Mouse (Mus musculus): ENCODE results near the gene Dgkq. TPM values are rescaled to one million over a fixed set of nuclear protein-coding genes. Genes with fewer than 3 reads are reported as not detected.

Dgkq gene
- polyA plus RNA-seq, 1 experiment from 2014 or later = 23.5 TPM

DNA sequence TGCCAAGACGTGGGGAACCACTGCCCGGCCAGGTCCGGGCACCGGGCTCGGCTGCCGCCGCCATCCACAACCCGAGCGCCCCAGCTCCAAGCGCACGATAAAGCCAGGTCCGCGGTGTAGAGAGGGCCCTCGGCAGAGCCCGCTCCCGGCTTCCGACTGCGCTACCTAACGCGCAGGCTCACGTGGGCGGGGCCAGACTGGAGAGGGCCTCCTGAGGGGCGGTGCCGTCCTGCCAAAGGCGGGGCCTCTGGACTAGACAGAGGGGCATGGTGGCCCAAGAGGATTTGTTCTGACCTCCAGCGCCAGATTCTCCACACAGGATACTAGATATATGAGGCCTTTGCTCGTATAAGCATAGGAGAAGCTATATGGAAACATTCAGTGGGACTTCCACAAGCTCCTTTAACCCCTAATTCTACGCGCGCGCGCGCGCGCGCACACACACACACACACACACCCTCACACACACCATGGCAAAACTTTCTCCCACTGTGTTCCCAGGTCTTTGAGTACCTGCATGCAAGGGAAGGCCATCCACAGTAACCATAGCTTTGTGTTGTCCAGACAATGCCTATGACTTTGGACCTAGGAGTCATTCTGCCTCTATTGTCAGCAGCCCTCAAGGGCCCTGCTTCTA lies 8.7 kb downstream of the Dgkq start:
- Histone ChIP-seq H3K9me3 (no peaks in the 10 kb centered on the region), H3K4me1 (peaks cover 19% of the 10 kb centered on the region), H3K27me3 (replicated peaks) (no peaks in the 10 kb centered on the region), H3K4me3 (peak overlapping the region; percentile 84), H3K36me3 (peaks cover 19% of the 10 kb centered on the region), H3K4me2 (replicated peaks) (peak overlapping the region; percentile 81), H3K27ac (no peak overlapping the region), H3K9ac (peak overlapping the region; percentile 82)
- ATAC-seq (ENCODE audit: low FRiP score, low read depth) = peak; percentile 98
- 12% methylated on average over 36 of the region's 36 CpGs for WGBS

DNA sequence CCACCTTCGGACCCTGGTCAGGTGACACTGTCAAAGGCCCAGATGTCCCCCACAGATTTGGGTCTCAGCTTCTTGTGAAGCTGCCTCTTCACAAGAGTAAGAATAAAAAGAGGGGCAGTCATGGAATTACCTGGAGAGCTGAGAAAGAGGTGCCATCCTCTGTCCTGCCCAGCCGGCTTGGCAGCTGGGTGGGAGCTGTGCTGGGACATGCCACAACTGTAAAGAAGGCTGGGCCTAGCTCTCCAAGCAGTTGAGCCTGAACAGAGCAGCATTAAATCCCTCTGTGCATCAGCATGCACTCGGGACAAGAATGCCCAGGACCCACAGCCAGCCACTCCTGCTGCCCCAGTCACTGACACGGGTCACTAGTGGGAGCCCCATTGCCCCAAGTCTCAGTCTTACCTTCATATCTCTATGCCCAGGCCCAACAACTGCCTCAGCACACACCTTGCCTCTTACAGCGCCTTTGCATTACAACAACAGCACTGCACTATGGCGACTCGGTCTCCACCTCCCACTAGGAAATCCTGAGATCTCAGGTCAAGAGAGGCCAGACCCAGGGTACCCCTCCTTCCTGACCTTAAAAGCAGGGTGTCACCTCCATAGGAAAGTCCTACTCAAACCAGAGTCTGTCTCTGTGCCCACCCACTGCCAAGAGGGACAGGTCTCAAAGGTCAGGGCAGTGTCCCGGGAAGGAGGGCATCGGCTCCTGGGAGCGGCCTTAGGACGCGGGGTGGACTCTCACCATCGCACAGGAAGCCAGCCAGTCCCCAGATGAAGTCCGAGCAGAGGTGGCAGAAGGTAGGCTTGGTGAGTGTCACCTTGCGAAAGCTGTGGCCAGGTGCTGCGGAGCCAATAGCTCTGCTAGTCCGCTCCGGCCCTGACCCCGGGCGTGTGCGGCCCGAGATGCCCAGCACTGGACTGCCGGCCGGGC lies 9.5 kb downstream of the Dgkq start, which contains the start of gene Idua:
Idua (plus strand) TSS at position 634 of the 934 bp plus-strand sequence.
- Histone ChIP-seq H3K9me3 (no peaks in the 10 kb centered on the region), H3K4me2 (replicated peaks) (peak within 1 kb of the TSS; percentile 81), H3K36me3 (peaks cover 27% of the 10 kb centered on the region), H3K4me1 (peaks cover 19% of the 10 kb centered on the region), H3K27me3 (replicated peaks) (no peaks in the 10 kb centered on the region), H3K4me3 (peak within 1 kb of the TSS; percentile 84), H3K9ac (peak within 1 kb of the TSS; percentile 82), H3K27ac (no peak within 1 kb of the TSS)
- WGBS = 12% methylated on average over 24 of the region's 24 CpGs
- peak; percentile 56 for ATAC-seq (ENCODE audit: low FRiP score, low read depth)

DNA sequence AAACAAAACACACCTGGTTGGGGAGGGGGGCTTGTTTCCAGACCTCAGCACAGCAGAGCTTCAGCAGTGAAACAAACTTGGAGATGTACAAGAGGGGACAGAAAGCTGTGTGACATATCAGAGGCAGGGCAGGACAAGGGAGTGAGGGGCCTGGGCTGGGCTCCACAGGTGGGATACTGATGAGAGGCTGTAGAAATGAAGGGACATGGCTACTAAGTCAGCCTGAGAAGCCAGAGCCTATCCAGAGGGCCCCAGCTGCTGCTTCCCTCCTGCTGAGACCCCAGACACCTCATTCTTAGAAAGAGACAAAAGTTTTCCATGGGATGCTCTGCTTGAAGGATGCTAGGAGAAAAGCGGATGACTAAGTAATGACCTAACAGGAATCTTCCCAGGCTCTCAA lies 10.9 kb downstream of the Dgkq start:
- ATAC-seq (ENCODE audit: low FRiP score, low read depth) = no peak
- no peak overlapping the region for H3K4me2 ChIP-seq (replicated peaks)
- H3K4me3 ChIP-seq = no peak overlapping the region
- 79% methylated on average over 1 of the region's 1 CpGs for WGBS
- no peaks in the 10 kb centered on the region for H3K9me3 ChIP-seq
- H3K9ac ChIP-seq = no peak overlapping the region
- H3K27ac ChIP-seq = no peak overlapping the region
- no peaks in the 10 kb centered on the region for H3K27me3 ChIP-seq (replicated peaks)
- peaks cover 19% of the 10 kb centered on the region for H3K4me1 ChIP-seq
- peaks cover 39% of the 10 kb centered on the region for H3K36me3 ChIP-seq

DNA sequence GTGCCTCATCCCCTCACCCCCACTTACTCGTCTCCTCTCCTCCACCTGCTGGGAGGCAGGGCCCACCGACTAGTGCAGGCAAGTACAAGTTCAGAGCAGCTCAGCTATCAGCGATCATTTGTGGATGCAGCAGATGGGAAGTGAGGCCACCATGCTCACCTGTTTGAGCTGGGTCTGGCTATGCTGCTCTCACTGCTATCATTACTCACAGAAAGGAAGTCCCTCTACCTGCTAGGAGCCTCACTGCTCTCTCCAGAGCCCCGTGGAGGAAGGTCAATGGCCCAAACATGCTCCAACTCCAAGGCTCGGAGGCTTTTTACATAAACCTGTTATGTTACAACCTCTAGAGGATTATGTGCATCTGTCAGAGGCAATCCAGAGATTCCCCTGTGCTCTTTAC lies 12.1 kb downstream of the Dgkq start:
- H3K9me3 ChIP-seq = no peaks in the 10 kb centered on the region
- ATAC-seq (ENCODE audit: low FRiP score, low read depth) = no peak
- H3K4me2 ChIP-seq (replicated peaks) = no peak overlapping the region
- H3K27me3 ChIP-seq (replicated peaks) = no peaks in the 10 kb centered on the region
- no peak overlapping the region for H3K27ac ChIP-seq
- no peak overlapping the region for H3K4me3 ChIP-seq
- peaks cover 19% of the 10 kb centered on the region for H3K4me1 ChIP-seq
- 82% methylated on average over 5 of the region's 5 CpGs for WGBS
- peaks cover 51% of the 10 kb centered on the region for H3K36me3 ChIP-seq
- no peak overlapping the region for H3K9ac ChIP-seq

DNA sequence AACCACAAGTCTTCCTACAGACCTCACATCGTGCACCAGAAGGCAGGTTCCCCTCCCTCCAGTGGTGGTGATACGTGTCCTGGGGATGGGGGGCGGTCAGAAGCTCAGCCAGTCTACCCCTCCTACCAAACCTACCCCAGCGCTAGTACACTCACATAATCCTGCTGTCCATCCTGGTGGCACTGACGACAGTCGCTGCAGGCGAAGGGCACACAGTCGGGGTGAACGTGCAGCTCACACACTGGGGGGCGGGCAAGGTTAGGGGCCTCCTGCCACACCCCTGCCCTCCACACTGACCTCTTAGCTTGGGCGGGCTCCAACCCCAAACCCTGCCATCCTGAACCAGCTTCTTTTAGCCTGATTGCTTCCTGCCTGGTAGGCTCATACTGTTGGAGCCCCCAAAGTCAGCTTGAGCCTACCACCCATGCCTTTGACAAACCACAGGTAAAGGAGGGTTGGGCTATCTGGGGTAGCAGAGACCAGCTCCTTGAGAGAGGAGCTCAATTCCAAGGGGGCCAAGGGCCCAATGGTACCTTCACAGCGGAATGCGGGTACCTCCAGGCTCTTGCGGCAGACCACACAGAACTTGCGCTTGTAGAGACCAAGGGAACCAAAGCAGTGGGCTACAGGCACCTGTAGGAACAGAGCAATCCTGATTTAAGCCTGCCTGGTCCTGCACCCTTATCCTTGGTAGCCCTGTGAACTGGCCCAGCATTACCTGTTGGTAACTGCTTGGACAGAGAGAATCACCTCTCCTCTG lies 13.4 kb downstream of the Dgkq start:
- ATAC-seq (ENCODE audit: low FRiP score, low read depth) = no peak
- no peak overlapping the region for H3K4me3 ChIP-seq
- no peak overlapping the region for H3K27ac ChIP-seq
- no peaks in the 10 kb centered on the region for H3K27me3 ChIP-seq (replicated peaks)
- H3K4me1 ChIP-seq = peaks cover 19% of the 10 kb centered on the region
- WGBS = 95% methylated on average over 15 of the region's 15 CpGs
- H3K36me3 ChIP-seq = peaks cover 53% of the 10 kb centered on the region
- no peak overlapping the region for H3K4me2 ChIP-seq (replicated peaks)
- no peak overlapping the region for H3K9ac ChIP-seq
- no peaks in the 10 kb centered on the region for H3K9me3 ChIP-seq

DNA sequence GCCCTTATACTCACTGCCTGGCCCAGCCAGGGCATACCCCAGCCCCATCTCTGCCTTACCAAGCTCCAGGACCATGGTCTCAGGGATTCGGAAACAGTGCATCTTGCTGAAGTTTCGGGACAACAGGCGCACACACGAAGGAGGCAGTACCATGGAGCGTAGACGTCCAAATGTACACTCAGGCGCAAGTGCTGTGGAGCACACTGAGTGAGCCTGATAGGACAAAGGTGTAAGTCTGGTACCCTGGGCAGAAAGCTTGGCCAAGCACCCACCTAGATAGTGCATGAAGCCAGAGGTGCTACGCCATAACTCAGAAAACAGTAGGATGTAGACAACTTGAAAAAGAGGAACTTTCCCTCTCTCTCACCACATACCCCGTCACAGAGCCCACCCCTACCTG lies 14.1 kb downstream of the Dgkq start:
- Histone ChIP-seq H3K4me3 (no peak overlapping the region), H3K9me3 (no peaks in the 10 kb centered on the region), H3K36me3 (peaks cover 56% of the 10 kb centered on the region), H3K27ac (no peak overlapping the region), H3K4me2 (replicated peaks) (no peak overlapping the region), H3K4me1 (peaks cover 19% of the 10 kb centered on the region), H3K9ac (no peak overlapping the region), H3K27me3 (replicated peaks) (no peaks in the 10 kb centered on the region)
- no peak for ATAC-seq (ENCODE audit: low FRiP score, low read depth)
- WGBS = 94% methylated on average over 9 of the region's 9 CpGs

DNA sequence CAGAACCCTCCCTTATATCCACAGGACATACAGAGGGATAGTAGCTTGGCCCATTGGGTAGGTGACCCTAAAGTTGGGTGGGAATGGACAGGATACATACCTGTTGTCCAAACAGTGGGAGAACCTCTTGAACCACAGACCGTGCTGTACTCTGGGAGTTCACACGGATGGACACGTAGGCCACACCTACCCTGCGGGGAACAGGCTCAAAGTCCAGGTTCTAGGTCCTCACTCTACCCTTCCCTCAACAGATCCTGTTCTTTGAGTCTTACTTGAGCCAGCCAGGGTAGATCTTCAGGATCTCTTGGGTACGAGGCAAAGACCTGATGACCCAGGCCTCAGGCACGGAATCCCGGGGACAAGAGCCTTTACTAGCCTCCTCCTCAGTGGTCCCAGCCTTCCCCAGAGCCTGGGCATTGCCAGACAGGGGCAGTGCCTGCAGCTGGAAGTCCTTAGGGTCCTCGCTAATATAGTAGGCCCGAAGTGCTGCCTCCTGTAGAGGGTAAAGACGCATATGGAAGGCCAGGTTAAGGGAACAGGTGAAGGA lies 15.0 kb downstream of the Dgkq start:
- 93% methylated on average over 10 of the region's 10 CpGs for WGBS
- ATAC-seq (ENCODE audit: low FRiP score, low read depth) = no peak
- H3K36me3 ChIP-seq = peaks cover 65% of the 10 kb centered on the region
- H3K9me3 ChIP-seq = no peaks in the 10 kb centered on the region
- H3K4me2 ChIP-seq (replicated peaks) = no peak overlapping the region
- H3K27ac ChIP-seq = no peak overlapping the region
- no peak overlapping the region for H3K4me3 ChIP-seq
- H3K27me3 ChIP-seq (replicated peaks) = no peaks in the 10 kb centered on the region
- H3K4me1 ChIP-seq = peaks cover 12% of the 10 kb centered on the region
- no peak overlapping the region for H3K9ac ChIP-seq

DNA sequence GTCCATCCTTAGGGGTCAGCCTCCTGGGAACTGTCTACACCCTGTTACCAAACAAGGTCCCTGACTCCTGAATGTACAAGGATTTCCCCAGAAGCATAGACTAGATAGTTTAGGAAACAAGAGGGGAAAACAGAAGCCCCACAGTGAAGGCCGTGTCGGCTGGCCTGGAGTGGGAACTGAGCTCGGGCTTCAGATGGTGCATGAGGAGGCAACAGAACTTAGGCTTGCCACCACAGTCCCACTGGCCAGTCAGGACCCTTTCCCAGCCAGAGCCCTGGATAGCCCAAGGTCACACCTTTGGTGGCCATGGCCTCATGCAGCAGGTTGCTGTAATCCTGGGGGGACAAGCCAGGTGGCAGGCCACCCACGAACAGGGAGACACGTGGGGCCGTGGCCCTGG lies 16.1 kb downstream of the Dgkq start:
- Histone ChIP-seq H3K9ac (no peak overlapping the region), H3K4me3 (no peak overlapping the region), H3K27ac (no peak overlapping the region), H3K4me2 (replicated peaks) (no peak overlapping the region), H3K27me3 (replicated peaks) (no peaks in the 10 kb centered on the region), H3K9me3 (no peaks in the 10 kb centered on the region), H3K4me1 (peaks cover under 1% of the 10 kb centered on the region; the same call in 1 of the 2 replicates), H3K36me3 (peaks cover 77% of the 10 kb centered on the region)
- ATAC-seq (ENCODE audit: low FRiP score, low read depth) = no peak
- 94% methylated on average over 6 of the region's 6 CpGs for WGBS

DNA sequence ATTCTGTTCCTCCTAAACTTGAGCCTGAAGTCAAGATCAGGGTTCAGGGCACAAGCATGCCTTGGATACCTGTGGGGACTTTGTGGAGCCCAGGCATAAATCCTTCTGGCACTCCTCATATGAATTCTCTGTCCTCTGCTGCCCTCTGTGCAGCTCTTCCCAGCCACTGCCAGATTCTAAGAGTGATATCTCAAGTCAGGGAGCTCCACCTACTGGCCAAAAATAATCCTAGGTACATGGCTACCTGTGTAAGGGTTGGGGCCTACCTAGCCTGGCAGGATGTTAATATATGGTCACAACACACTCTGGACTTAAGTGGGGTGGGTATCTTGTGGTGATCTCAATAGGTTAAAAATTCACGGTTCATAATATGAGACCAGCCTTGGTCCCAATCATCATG lies 17.6 kb downstream of the Dgkq start:
- WGBS = 75% methylated on average over 1 of the region's 1 CpGs
- no peaks in the 10 kb centered on the region for H3K27me3 ChIP-seq (replicated peaks)
- peaks cover 78% of the 10 kb centered on the region for H3K36me3 ChIP-seq

DNA sequence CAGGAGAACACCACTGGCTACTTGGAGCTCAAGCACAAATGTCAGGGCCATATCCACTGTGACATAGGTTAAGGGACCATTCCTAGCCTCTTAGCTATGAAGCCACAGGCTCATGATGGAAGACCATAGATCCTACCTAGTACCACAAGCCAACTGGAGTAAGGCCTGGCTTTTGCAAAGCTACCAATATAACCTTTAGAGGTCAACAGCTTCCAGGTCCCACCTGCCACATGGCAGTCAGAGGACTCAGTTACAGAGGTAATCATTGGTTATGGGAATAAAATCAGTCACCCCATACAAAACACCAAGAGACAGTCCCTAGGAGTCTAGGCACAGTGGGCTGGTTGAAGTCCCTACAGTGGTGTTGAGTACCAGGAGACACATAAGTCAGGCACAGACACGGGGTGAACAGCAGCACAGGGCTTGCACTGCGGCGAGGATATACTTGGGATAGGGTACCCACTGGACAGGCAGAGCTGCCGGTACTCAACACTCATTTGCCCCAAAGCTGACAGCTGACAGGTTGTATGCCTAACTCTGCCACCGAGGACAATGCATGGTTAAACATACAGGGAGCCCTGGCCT lies 18.2 kb downstream of the Dgkq start:
- Histone ChIP-seq H3K4me2 (replicated peaks) (no peak overlapping the region), H3K4me1 (no peaks in the 10 kb centered on the region), H3K4me3 (no peak overlapping the region), H3K9ac (no peak overlapping the region), H3K27me3 (replicated peaks) (no peaks in the 10 kb centered on the region), H3K27ac (no peak overlapping the region), H3K9me3 (no peaks in the 10 kb centered on the region), H3K36me3 (peaks cover 76% of the 10 kb centered on the region)
- WGBS = 82% methylated on average over 5 of the region's 5 CpGs
- ATAC-seq (ENCODE audit: low FRiP score, low read depth) = no peak; the same call in 1 of the 2 replicates

More for the DNA sequence above, 17.6 kb downstream of the Dgkq start:
- peak; percentile 61; the same call in 1 of the 2 replicates for ATAC-seq (ENCODE audit: low FRiP score, low read depth)
- Histone ChIP-seq H3K27ac (no peak overlapping the region), H3K9ac (no peak overlapping the region), H3K4me3 (no peak overlapping the region), H3K4me2 (replicated peaks) (no peak overlapping the region), H3K4me1 (no peaks in the 10 kb centered on the region), H3K9me3 (no peaks in the 10 kb centered on the region)

DNA sequence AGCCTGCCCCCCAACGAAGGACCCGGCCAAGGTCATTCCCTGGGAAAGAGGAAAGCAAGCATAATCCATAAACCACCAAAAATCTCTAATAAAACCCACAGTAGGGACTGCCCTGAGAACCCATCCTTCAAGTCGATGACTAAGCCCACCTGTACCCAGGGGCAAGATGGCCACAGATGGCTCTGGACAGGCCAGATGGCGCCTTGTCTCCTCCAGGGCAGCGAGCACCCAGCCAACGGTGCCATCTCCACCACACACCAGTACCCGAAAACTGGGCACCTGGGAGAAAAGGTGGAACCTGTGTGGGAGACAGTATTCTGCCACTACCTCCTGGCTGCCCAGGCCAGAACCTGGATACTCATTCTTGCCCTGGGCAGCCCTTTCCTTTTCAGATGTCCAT lies 19.1 kb downstream of the Dgkq start:
- Histone ChIP-seq H3K4me3 (no peak overlapping the region), H3K4me2 (replicated peaks) (no peak overlapping the region), H3K9ac (no peak overlapping the region), H3K9me3 (no peaks in the 10 kb centered on the region), H3K27me3 (replicated peaks) (no peaks in the 10 kb centered on the region), H3K36me3 (peaks cover 76% of the 10 kb centered on the region), H3K27ac (no peak overlapping the region), H3K4me1 (no peaks in the 10 kb centered on the region)
- no peak for ATAC-seq (ENCODE audit: low FRiP score, low read depth)
- 93% methylated on average over 7 of the region's 7 CpGs for WGBS
